Mouse (Mus musculus): ENCODE results near the gene Stag1. TPM values are rescaled to one million over a fixed set of nuclear protein-coding genes. Genes with fewer than 3 reads are reported as not detected.

The Stag1 gene
- polyA plus RNA-seq, 1 experiment from 2014 or later = 69.9 TPM

DNA sequence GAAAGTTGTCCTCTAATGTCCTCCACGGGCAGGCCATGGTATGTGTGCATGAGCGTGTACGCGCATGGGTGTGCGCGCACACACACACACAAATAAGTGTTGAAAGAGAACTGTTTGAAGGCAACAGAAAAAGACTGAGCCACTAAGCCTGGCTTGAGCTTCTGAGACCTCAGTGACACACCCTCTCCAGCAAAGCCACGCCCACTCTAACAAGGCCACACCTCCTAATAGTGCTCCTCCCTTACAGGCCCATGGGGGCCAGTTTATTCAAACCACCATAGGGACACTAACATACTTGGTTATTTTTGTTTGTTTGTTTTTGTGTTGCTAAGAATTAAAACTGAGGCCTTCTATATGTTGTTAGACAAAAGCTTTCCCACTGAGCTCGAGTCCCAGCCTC, 1.3 kb upstream of the Stag1 start:
- Histone ChIP-seq H3K27me3 (ENCODE audit: control insufficient read depth, insufficient read depth, low read length) (no peaks in the 10 kb centered on the region), H3K9me3 (ENCODE audit: control insufficient read depth, low read length) (no peaks in the 10 kb centered on the region), H3K27ac (ENCODE audit: low read depth, low read length) (no peak overlapping the region), H3K9ac (ENCODE audit: low read depth, low read length) (no peak overlapping the region), H3K36me3 (ENCODE audit: control insufficient read depth, insufficient read depth, low read length) (no peaks in the 10 kb centered on the region), H3K4me3 (ENCODE audit: low read length) (no peak overlapping the region), H3K4me1 (ENCODE audit: control insufficient read depth, insufficient read depth, low read length) (no peaks in the 10 kb centered on the region), H3K4me2 (replicated peaks; ENCODE audit: low read depth, low read length) (no peak overlapping the region)
- WGBS = 89% methylated on average over 8 of the region's 8 CpGs
- no peak for ATAC-seq (ENCODE audit: low FRiP score, low TSS enrichment)

DNA sequence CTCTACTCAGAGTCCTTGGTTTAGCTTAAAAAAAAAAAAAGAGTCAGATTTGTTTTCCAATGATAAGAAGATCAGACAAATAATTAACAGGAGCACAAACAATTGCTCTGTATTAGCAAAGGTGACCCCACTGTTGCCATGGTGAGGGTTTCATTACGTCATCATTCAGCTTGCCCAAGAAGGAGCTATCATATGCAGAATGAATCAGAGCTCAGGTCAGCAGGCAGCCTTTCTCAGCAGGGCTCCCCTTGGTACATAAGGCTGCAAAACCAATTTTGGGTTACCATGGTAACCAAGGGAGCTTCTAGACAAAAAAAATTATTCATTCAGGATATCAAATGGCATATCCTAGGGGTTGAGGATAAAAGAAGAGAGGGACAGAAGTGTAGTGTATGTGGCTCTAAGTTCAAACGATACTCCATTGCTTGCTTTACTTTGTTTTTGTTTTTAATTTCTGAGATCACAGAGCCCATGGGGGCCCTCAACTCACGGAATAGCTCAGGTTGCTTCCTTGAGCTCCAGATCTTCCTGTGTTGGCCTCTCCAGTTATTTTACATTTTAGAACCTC, 2.2 kb downstream of the Stag1 start:
- Histone ChIP-seq H3K4me1 (ENCODE audit: control insufficient read depth, insufficient read depth, low read length) (no peaks in the 10 kb centered on the region), H3K27me3 (ENCODE audit: control insufficient read depth, insufficient read depth, low read length) (no peaks in the 10 kb centered on the region), H3K9ac (ENCODE audit: low read depth, low read length) (no peak overlapping the region), H3K36me3 (ENCODE audit: control insufficient read depth, insufficient read depth, low read length) (no peaks in the 10 kb centered on the region), H3K27ac (ENCODE audit: low read depth, low read length) (no peak overlapping the region), H3K4me2 (replicated peaks; ENCODE audit: low read depth, low read length) (no peak overlapping the region), H3K9me3 (ENCODE audit: control insufficient read depth, low read length) (no peaks in the 10 kb centered on the region), H3K4me3 (ENCODE audit: low read length) (no peak overlapping the region)
- ATAC-seq (ENCODE audit: low FRiP score, low TSS enrichment) = no peak
- 67% methylated on average over 3 of the region's 3 CpGs for WGBS

DNA sequence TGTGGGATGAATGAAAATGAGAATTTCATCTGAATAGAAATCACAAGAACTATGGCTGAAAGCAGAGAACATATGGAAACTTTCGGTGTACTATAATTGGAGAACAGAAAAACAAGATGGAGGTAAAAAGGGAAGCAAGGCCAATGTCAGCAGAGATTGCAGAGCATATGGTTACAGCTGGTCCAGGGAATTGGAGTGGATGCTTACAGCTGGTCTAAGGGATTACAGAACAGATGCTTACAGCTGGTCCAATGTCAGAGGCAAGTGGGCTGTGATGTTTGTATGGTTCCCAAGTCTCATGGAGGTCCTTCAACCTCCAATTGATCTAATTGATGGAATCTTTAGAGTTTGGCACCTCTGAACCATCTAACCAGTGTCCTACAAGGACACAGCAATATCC, 4.5 kb downstream of the Stag1 start:
- H3K9ac ChIP-seq (ENCODE audit: low read depth, low read length) = no peak overlapping the region
- H3K4me3 ChIP-seq (ENCODE audit: low read length) = no peak overlapping the region
- H3K9me3 ChIP-seq (ENCODE audit: control insufficient read depth, low read length) = no peaks in the 10 kb centered on the region
- H3K36me3 ChIP-seq (ENCODE audit: control insufficient read depth, insufficient read depth, low read length) = no peaks in the 10 kb centered on the region
- ATAC-seq (ENCODE audit: low FRiP score, low TSS enrichment) = no peak
- no peak overlapping the region for H3K27ac ChIP-seq (ENCODE audit: low read depth, low read length)
- no peaks in the 10 kb centered on the region for H3K27me3 ChIP-seq (ENCODE audit: control insufficient read depth, insufficient read depth, low read length)
- H3K4me2 ChIP-seq (replicated peaks; ENCODE audit: low read depth, low read length) = no peak overlapping the region
- H3K4me1 ChIP-seq (ENCODE audit: control insufficient read depth, insufficient read depth, low read length) = no peaks in the 10 kb centered on the region
- 76% methylated on average over 1 of the region's 1 CpGs for WGBS

DNA sequence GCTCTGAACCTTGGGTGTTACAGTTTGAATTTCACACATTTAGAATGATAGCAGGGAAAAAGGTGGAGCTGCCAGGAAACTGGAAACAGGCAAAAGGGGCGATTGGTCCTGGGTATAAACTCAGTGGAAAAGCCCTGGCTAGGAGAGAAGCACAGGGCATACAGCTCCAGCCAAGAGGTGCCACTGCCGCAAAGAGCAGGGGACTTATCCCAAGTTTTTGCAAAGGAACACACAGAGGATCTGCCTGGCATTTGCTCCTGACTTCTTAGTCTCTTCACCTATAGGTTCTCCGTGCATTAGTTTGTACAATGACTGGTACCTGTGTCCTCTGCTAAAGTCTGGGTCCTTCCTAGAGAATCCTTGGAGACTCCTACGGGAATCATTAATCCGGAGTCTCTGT, 5.6 kb downstream of the Stag1 start:
- WGBS = 79% methylated on average over 5 of the region's 5 CpGs
- Histone ChIP-seq H3K27ac (ENCODE audit: low read depth, low read length) (no peak overlapping the region), H3K9me3 (ENCODE audit: control insufficient read depth, low read length) (no peaks in the 10 kb centered on the region), H3K27me3 (ENCODE audit: control insufficient read depth, insufficient read depth, low read length) (no peaks in the 10 kb centered on the region), H3K36me3 (ENCODE audit: control insufficient read depth, insufficient read depth, low read length) (no peaks in the 10 kb centered on the region), H3K4me1 (ENCODE audit: control insufficient read depth, insufficient read depth, low read length) (no peaks in the 10 kb centered on the region), H3K9ac (ENCODE audit: low read depth, low read length) (no peak overlapping the region), H3K4me3 (ENCODE audit: low read length) (no peak overlapping the region), H3K4me2 (replicated peaks; ENCODE audit: low read depth, low read length) (no peak overlapping the region)
- ATAC-seq (ENCODE audit: low FRiP score, low TSS enrichment) = no peak

DNA sequence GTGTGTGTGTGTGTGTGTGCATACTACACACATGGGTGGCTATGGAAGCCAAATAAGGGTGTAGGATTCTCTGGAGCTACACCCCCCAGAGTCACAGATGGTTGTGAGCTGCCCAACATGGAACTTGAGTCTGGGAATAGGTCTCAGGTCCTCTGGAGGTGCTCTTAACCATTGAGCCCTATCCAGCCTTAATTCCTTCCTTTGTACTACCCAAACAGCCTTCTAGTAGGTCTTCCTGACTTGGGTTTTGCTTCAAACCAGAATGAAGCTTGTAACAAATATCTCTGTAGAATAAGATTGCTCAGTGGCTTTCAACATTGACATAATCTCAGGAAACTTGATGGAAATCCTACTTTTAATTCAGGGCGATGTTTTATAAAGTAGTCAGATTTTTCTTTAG, 7.9 kb downstream of the Stag1 start:
- no peaks in the 10 kb centered on the region for H3K4me1 ChIP-seq (ENCODE audit: control insufficient read depth, insufficient read depth, low read length)
- no peaks in the 10 kb centered on the region for H3K9me3 ChIP-seq (ENCODE audit: control insufficient read depth, low read length)
- H3K27ac ChIP-seq (ENCODE audit: low read depth, low read length) = no peak overlapping the region
- 97% methylated on average over 1 of the region's 1 CpGs for WGBS
- no peak overlapping the region for H3K9ac ChIP-seq (ENCODE audit: low read depth, low read length)
- H3K27me3 ChIP-seq (ENCODE audit: control insufficient read depth, insufficient read depth, low read length) = no peaks in the 10 kb centered on the region
- H3K36me3 ChIP-seq (ENCODE audit: control insufficient read depth, insufficient read depth, low read length) = no peaks in the 10 kb centered on the region
- no peak overlapping the region for H3K4me2 ChIP-seq (replicated peaks; ENCODE audit: low read depth, low read length)
- no peak for ATAC-seq (ENCODE audit: low FRiP score, low TSS enrichment)
- no peak overlapping the region for H3K4me3 ChIP-seq (ENCODE audit: low read length)

DNA sequence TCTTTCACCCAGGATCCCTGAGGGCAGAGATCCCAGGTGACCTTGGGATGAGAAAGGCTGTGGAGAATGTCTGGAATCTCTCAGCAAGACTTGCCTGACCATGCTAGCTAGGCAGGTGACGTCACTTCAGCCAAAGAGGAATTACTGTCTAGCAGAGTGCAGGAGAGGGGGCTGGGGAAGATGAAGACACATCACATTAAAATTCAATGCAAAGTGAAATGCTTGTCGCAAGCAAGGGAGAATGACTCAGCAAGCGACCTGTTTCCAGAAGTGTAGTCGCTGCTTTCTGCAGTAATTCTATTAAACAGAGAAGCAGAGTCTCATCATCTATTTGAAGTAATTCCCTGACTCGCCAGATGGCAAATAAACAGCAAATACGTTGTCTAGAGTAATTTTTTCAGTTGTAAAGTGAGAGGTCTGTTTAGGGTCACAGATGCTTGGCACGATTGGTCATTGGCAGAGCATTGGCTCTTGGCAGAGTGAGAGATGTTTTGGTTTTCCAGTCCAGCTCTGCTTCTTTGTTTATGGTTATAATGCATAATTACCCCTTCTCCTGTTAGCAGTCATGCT, 8.5 kb downstream of the Stag1 start:
- Histone ChIP-seq H3K4me3 (ENCODE audit: low read length) (no peak overlapping the region), H3K9me3 (ENCODE audit: control insufficient read depth, low read length) (no peaks in the 10 kb centered on the region), H3K9ac (ENCODE audit: low read depth, low read length) (no peak overlapping the region), H3K27me3 (ENCODE audit: control insufficient read depth, insufficient read depth, low read length) (no peaks in the 10 kb centered on the region), H3K27ac (ENCODE audit: low read depth, low read length) (no peak overlapping the region), H3K36me3 (ENCODE audit: control insufficient read depth, insufficient read depth, low read length) (no peaks in the 10 kb centered on the region), H3K4me1 (ENCODE audit: control insufficient read depth, insufficient read depth, low read length) (no peaks in the 10 kb centered on the region), H3K4me2 (replicated peaks; ENCODE audit: low read depth, low read length) (no peak overlapping the region)
- 68% methylated on average over 7 of the region's 7 CpGs for WGBS
- no peak for ATAC-seq (ENCODE audit: low FRiP score, low TSS enrichment)

DNA sequence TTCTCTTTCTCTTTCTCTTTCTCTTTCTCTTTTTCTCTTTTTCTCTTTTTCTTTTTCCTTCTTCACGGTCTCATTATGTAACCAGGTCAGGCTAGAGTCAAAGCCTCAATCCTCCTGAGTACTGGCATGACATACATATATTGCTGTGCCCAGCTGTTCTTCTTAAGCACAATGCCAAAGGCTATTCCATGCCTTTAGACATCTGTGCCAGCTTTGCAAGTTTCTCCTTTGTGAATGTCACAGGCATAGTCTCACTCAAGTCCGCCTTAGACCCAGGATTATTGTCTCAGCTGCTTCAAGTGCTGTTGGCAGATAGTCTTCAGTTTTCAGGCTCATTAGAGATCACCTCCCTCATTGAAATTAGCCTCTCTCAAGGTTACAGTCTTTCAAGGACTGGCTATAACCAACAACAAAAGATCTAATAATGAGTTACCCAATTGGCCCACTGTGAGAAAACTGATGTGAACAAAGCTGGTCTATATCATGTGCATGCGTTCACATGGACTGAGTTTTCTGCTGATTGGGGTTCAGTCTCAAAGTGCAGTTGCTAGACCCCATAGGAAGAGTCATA, 16.0 kb downstream of the Stag1 start:
- Histone ChIP-seq H3K4me1 (ENCODE audit: control insufficient read depth, insufficient read depth, low read length) (no peaks in the 10 kb centered on the region), H3K9ac (ENCODE audit: low read depth, low read length) (no peak overlapping the region), H3K4me3 (ENCODE audit: low read length) (no peak overlapping the region), H3K27me3 (ENCODE audit: control insufficient read depth, insufficient read depth, low read length) (no peaks in the 10 kb centered on the region), H3K4me2 (replicated peaks; ENCODE audit: low read depth, low read length) (no peak overlapping the region), H3K27ac (ENCODE audit: low read depth, low read length) (no peak overlapping the region), H3K9me3 (ENCODE audit: control insufficient read depth, low read length) (no peaks in the 10 kb centered on the region), H3K36me3 (ENCODE audit: control insufficient read depth, insufficient read depth, low read length) (no peaks in the 10 kb centered on the region)
- 89% methylated on average over 3 of the region's 3 CpGs for WGBS
- ATAC-seq (ENCODE audit: low FRiP score, low TSS enrichment) = no peak

DNA sequence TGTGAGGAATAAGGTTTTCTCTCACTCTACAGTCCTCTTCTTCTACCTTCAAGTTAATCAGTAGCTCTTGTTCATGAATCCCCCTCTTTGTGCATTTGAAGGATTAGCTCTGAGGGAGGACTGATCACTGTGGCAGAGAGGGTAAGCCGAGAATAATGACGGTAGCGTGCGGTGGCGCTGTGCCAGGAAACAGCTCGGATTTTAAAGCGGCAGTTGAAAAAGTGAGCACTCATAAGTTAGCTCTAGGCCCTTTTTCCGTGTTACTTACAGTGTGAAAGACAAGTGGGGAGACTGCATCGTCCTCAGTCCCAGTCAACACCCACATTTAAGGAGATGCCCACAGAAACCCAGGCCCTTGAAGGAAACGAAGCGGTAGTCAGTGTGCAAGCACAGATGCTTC, 19.3 kb downstream of the Stag1 start:
- 50% methylated on average over 11 of the region's 11 CpGs for WGBS
- Histone ChIP-seq H3K4me1 (ENCODE audit: control insufficient read depth, insufficient read depth, low read length) (no peaks in the 10 kb centered on the region), H3K27me3 (ENCODE audit: control insufficient read depth, insufficient read depth, low read length) (no peaks in the 10 kb centered on the region), H3K4me2 (replicated peaks; ENCODE audit: low read depth, low read length) (no peak overlapping the region), H3K9me3 (ENCODE audit: control insufficient read depth, low read length) (no peaks in the 10 kb centered on the region), H3K36me3 (ENCODE audit: control insufficient read depth, insufficient read depth, low read length) (no peaks in the 10 kb centered on the region), H3K27ac (ENCODE audit: low read depth, low read length) (no peak overlapping the region), H3K9ac (ENCODE audit: low read depth, low read length) (no peak overlapping the region), H3K4me3 (ENCODE audit: low read length) (no peak overlapping the region)
- no peak for ATAC-seq (ENCODE audit: low FRiP score, low TSS enrichment)

DNA sequence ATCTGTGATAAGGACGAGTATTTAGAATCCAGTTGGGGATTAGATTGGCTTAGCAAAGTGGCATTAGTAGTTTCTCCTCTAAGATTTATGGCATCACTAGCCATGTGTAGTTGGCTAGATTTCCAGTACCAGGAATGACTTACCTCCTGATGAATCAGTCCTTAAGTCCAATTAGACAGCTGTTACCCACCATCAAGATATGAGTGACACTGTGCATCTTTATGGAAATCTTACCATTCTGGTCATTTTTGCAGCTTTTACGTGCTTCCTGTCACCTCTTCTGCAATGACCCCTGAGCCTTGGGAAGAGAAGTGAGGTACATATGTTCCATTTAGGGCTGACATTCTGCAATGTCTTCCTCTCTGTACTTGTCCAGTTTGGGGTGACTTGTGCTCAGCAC, 28.7 kb downstream of the Stag1 start:
- no peaks in the 10 kb centered on the region for H3K9me3 ChIP-seq (ENCODE audit: control insufficient read depth, low read length)
- H3K36me3 ChIP-seq (ENCODE audit: control insufficient read depth, insufficient read depth, low read length) = no peaks in the 10 kb centered on the region
- no peak overlapping the region for H3K9ac ChIP-seq (ENCODE audit: low read depth, low read length)
- no peak overlapping the region for H3K4me2 ChIP-seq (replicated peaks; ENCODE audit: low read depth, low read length)
- no peak overlapping the region for H3K4me3 ChIP-seq (ENCODE audit: low read length)
- WGBS = 82% methylated on average over 2 of the region's 2 CpGs
- no peak overlapping the region for H3K27ac ChIP-seq (ENCODE audit: low read depth, low read length)
- no peaks in the 10 kb centered on the region for H3K27me3 ChIP-seq (ENCODE audit: control insufficient read depth, insufficient read depth, low read length)
- H3K4me1 ChIP-seq (ENCODE audit: control insufficient read depth, insufficient read depth, low read length) = no peaks in the 10 kb centered on the region
- no peak for ATAC-seq (ENCODE audit: low FRiP score, low TSS enrichment)

Measured in kidney, embryonic 14.5 days (tissue).